Mouse (Mus musculus) G1E (cell line): ENCODE results near the gene Sh2d6. TPM values are rescaled to one million over a fixed set of nuclear protein-coding genes. Genes with fewer than 3 reads are reported as not detected.
A peak's percentile ranks its signal among the peaks of the same experiment; 100 is the strongest.

ENCODE experiments used
- ATAC-seq: 2 replicates; pipeline ENCODE4 v1.8.0; 2016; ENCODE audit warnings: mild to moderate bottlenecking; ENCODE audit not compliant: insufficient number of reproducible peaks, poor library complexity, low FRiP score, severe bottlenecking; ENCODE audit errors: extremely low read depth
- DNase-seq: peaks from one replicate; pipeline ENCODE4 v3.0.0; 2012; ENCODE audit warnings: low spot score
- H3K27me3 ChIP-seq: 2 replicates; pipeline ENCODE4 v1.6.1; 2012; ENCODE audit warnings: mild to moderate bottlenecking, low read length, inconsistent platforms; ENCODE audit not compliant: insufficient read depth
- H3K36me3 ChIP-seq: replicated peaks from 2 replicates; pipeline ENCODE3; 2012; ENCODE audit warnings: mild to moderate bottlenecking, inconsistent platforms
- H3K4me1 ChIP-seq: 2 replicates; pipeline ENCODE4 v1.6.1; 2012; ENCODE audit warnings: low read depth, low read length, inconsistent platforms, mixed read lengths; ENCODE audit not compliant: insufficient read depth
- H3K4me3 ChIP-seq: 2 replicates; pipeline ENCODE4 v1.5.1; 2012; ENCODE audit warnings: low read depth, mild to moderate bottlenecking, inconsistent platforms, low read length, moderate library complexity, mixed read lengths
- H3K9me3 ChIP-seq: replicated peaks from 2 replicates; pipeline ENCODE4 v1.6.1; 2012; ENCODE audit warnings: inconsistent platforms
- CTCF ChIP-seq: IDR thresholded peaks from 2 replicates; pipeline ENCODE4 v1.5.1; 2012; ENCODE audit warnings: low read depth, low read length, inconsistent platforms, mixed read lengths
- GATA1 ChIP-seq: IDR thresholded peaks from 2 replicates; pipeline ENCODE4 v1.6.1; 2012; ENCODE audit warnings: borderline replicate concordance, low read length, inconsistent platforms, mixed read lengths
- GATA2 ChIP-seq: IDR thresholded peaks from 2 replicates; pipeline ENCODE4 v1.6.1; 2012; ENCODE audit warnings: low read depth, low read length, inconsistent platforms, borderline replicate concordance
- POLR2AphosphoS5 ChIP-seq: IDR thresholded peaks from 2 replicates; pipeline ENCODE4 v1.6.1; 2012; ENCODE audit warnings: low read depth, low read length, inconsistent platforms; ENCODE audit not compliant: insufficient replicate concordance
- TAL1 ChIP-seq: conservative IDR thresholded peaks from 2 replicates; pipeline ENCODE4 v1.6.1; 2012; ENCODE audit warnings: low read depth, low read length, inconsistent platforms, mixed read lengths
- polyA plus RNA-seq: library from polyadenylated mRNA; stranded (reverse); fragments of >175 nt; gene quantifications from 2 replicates; pipeline ENCODE4 v1.2.3, GENCODE M21; 2012
- total RNA-seq, 2 experiments: library from RNA; stranded (forward) in 1 of 2; stranded (reverse) in 1 of 2; fragments of 200-1000 nt in 1 of 2; fragments of >200 nt in 1 of 2; fragmentation: Nextera tagmentation in 1 of 2; gene quantifications; 2 replicates each; pipeline ENCODE4 v1.2.3; 2014 to 2017

The Sh2d6 gene
- total and polyA plus RNA-seq, 3 experiments = 0.16 TPM; not detected in 2

DNA sequence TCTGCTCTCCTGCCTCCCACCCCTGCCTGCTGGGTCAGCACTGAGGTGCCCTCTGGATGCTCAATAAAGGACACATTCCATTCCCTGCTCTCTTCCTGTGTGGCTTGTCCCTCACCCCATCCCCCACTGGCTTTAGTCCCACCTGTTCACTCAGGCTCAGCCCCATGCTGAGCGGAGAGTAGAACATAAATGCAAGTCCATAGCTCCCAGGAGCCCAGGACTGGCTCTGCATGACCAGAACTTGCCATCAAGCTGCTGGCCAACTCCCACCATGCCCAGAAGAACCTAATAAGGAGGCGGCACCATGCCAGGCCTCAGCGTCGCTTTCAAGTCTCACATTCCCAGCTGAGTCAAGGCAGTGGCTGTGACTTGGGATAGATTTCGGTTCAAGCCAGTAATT, 41.4 kb upstream of the Sh2d6 start:
- TF ChIP-seq GATA1 = no peak
- no peak for TF ChIP-seq GATA2
- TF ChIP-seq TAL1 = no peak
- no peak for TF ChIP-seq POLR2AphosphoS5
- TF ChIP-seq CTCF = no peak
- DNase-seq (no peak), ATAC-seq (no peak)
- no peaks in the 10 kb centered on the region for H3K9me3 ChIP-seq
- H3K36me3 ChIP-seq = peaks cover 64% of the 10 kb centered on the region
- H3K27me3 ChIP-seq = no peaks in the 10 kb centered on the region
- H3K4me3 ChIP-seq = no peak overlapping the region
- H3K4me1 ChIP-seq = peaks cover 4% of the 10 kb centered on the region; the same call in 1 of the 2 replicates

DNA sequence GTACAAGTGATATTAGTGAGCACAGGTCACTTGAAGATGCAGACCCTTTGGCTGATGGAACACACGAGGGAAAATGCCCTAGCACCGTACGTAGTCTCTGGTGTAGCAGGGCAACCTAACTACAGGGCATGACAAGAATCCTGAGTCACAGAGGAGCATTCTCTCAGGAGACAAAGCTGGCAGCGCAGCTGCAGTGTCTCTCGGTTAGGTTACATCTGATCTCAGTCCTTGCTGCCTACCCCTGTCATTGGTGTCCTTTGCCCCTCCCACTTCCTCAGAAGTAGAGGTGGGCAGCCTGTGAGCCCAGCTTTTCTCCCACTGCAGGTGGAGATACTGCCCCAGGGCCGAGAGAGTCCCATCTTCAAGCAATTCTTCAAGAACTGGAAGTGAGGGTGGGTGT, 41.0 kb upstream of the Sh2d6 start:
- TF ChIP-seq POLR2AphosphoS5 = no peak
- no peak for TF ChIP-seq GATA1
- H3K27me3 ChIP-seq = no peaks in the 10 kb centered on the region
- H3K4me3 ChIP-seq = no peak overlapping the region
- ATAC-seq (no peak), DNase-seq (no peak)
- H3K36me3 ChIP-seq = peaks cover 64% of the 10 kb centered on the region
- peaks cover 4% of the 10 kb centered on the region; the same call in 1 of the 2 replicates for H3K4me1 ChIP-seq
- H3K9me3 ChIP-seq = no peaks in the 10 kb centered on the region

- Histone ChIP-seq H3K4me1 (peaks cover 4% of the 10 kb centered on the region; the same call in 1 of the 2 replicates), H3K36me3 (peaks cover 64% of the 10 kb centered on the region), H3K4me3 (no peak overlapping the region), H3K27me3 (no peaks in the 10 kb centered on the region), H3K9me3 (no peaks in the 10 kb centered on the region)
- ATAC-seq = no peak
- TF ChIP-seq GATA1 (no peak), CTCF (no peak), GATA2 (no peak), TAL1 (no peak), POLR2AphosphoS5 (no peak)
- no peak for DNase-seq
Measured at GRCm38 (mm10) chr6:72560801-72561200, 39.3 kb upstream of the Sh2d6 start.

DNA sequence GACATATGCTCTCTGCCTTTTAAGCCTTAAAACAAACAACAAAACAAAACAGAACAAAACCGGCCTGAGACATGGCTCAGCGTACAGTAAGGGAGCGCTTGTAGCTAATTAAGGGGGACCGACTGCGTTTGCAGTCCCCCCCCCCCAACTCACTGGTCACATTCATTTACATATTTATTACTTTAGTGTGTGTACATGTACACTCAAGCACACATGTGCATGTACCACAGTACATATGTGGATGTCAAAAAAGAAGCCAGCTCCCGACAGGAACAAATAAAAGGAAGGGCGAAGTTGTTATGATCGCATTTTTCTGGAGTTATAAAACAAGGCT, 31.5 kb upstream of the Sh2d6 start:
- Histone ChIP-seq H3K36me3 (peaks cover 51% of the 10 kb centered on the region), H3K4me3 (peak overlapping the region; percentile 63; the same call in 1 of the 2 replicates), H3K4me1 (peaks cover 58% of the 10 kb centered on the region), H3K27me3 (no peaks in the 10 kb centered on the region), H3K9me3 (no peaks in the 10 kb centered on the region)
- TF ChIP-seq TAL1 = no peak
- DNase-seq = no peak
- ATAC-seq = no peak

DNA sequence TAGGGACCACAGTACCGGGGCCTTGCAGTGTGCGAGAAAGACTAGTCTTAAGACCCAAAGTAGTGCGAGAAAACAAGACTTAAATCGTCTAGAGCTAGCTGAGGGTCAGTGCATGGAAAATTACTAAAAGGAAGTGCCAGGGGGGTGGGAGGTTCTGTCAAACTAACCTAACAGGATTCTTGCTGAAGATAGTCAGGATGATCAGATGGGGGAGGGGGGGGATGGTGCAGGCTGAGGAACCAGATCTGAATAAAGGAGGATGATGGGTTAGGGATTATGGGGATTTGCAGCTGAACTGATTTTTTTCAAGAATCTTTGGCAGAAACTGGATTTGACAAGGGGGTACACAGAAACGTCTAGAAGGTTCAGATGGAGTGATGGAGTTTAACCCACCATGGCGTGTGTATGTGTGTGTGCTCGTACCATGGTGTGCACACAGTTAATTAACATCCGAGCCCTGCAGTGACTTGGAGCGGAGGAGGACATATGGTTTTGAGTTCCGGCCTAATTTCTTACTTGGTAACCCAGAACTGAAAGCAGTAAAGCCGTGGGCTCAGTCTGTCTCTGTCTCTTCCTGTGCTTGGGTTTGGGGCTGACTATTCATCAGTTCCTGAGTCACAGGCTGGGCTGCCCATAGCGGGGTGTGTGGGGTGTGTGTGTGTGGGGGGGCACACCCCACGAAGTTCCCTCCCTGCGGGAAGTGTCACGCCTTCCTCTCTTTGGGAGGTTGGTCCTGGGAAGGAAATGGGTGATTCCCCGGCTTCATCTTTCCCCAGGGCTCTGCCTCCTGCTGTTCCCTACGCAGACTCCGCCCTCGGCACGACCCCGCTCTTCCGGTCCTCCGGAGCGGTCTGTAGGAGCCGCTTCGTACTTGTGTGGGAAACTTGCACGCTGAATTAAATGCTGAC, 30.9 kb upstream of the Sh2d6 start:
- peaks cover 51% of the 10 kb centered on the region for H3K36me3 ChIP-seq
- no peaks in the 10 kb centered on the region for H3K27me3 ChIP-seq
- no peak for TF ChIP-seq POLR2AphosphoS5
- peak; percentile 51 for DNase-seq
- H3K4me1 ChIP-seq = peaks cover 61% of the 10 kb centered on the region
- peak; percentile 58; the same call in 1 of the 2 replicates for ATAC-seq
- peak overlapping the region; percentile 63; the same call in 1 of the 2 replicates for H3K4me3 ChIP-seq
- no peaks in the 10 kb centered on the region for H3K9me3 ChIP-seq

DNA sequence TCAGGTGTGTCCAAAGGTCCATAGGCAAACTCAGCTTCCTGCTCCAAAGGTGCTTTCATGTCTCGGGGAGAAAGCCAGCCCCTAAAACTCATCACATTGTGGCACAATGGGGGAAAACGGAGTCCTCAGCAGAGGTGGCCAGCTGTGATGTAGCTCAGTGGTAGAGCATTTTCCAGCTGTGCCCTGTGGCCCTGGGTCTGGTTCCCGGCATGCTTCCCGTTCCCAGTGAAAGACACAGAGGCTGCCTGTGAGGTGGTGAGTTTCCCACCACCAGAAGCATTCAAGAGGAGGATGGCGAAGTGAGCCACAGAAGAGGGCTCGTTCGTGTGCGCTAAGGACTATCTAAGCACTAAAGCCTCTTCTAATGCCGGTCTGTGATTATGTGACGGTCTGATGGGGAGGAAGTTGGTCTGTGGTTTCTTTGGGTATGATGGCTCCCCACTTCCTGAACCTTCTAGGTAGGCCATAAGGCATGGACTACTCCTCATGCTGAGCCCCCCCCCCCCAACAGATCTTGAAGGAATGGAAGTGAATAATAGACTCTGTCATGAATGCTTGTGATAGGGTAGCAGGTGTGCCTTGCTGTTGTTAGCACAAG, 29.1 kb upstream of the Sh2d6 start:
- Histone ChIP-seq H3K27me3 (no peaks in the 10 kb centered on the region), H3K4me3 (no peak overlapping the region), H3K4me1 (peaks cover 62% of the 10 kb centered on the region), H3K36me3 (peaks cover 52% of the 10 kb centered on the region), H3K9me3 (peaks cover 4% of the 10 kb centered on the region)
- DNase-seq (no peak), ATAC-seq (no peak)
- TF ChIP-seq TAL1 (no peak), CTCF (no peak), POLR2AphosphoS5 (no peak), GATA2 (no peak), GATA1 (no peak)
